Mouse (Mus musculus): ENCODE measurements around the gene A830005F24Rik. TPM values are rescaled to one million over a fixed set of nuclear protein-coding genes. Genes with fewer than 3 reads are reported as not detected.
"Not testable (repeated sequence)": the region's sequence is repeated elsewhere in the genome, so short reads cannot be mapped to it uniquely, and the experiment has no call there.

A830005F24Rik gene
- polyA plus RNA-seq, 1 experiment, result not detected

DNA sequence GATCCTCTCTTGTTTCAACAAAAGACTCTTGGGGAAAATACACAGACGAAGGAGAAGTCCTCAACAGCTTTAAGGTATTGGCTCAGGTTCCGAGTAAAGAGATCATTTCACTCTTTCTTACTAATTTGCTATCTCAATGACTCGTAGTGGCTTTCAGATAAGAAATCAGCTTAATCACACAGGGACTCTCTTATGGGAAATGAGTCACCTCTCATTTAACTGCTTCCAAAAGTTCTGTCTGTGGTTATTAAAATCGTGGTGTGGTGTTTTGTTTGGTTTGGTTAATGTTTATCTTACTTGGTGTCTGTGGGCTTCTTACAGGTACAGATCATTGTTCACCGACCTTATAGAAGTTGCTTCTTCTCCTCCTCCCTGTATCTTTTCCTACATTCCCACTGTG is 10.9 kb upstream of the A830005F24Rik start:
- WGBS, result 64% methylated on average over 5 of the region's 5 CpGs
- TF ChIP-seq CTCF (IDR thresholded peaks at IDR 0.05; ENCODE audit: insufficient read depth, low read length) (no peak), POLR2A (IDR thresholded peaks at IDR 0.05; ENCODE audit: borderline replicate concordance, extremely low read depth, low read depth, low read length) (no peak)
- DNase-seq, result no peak
- Histone ChIP-seq H3K4me1 (ENCODE audit: control insufficient read depth, insufficient read depth, low read length) (no peaks in the 10 kb centered on the region), H3K4me3 (replicated peaks; ENCODE audit: extremely low read depth, low read depth, low read length) (no peak overlapping the region)

DNA sequence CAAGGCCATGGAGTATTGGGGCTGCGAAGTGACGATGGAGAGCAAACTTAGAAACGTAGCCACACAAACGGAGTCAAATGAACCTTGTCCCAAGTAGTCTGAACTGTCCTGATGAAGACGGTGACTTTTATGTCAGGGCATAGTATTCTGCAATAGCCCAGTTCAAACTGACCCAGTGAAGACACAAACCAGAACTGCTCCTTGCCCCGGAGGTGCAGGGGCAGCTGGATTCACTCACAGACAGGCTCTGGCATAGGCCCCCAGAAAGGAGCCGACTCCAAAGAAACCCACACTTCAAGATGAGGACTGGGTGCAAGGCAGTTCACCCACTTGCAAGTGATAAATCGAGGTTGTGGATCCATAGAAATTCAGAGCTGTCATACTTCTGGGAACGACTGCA is 4.7 kb upstream of the A830005F24Rik start:
- no peak for TF ChIP-seq POLR2A (IDR thresholded peaks at IDR 0.05; ENCODE audit: borderline replicate concordance, extremely low read depth, low read depth, low read length)
- no peak for TF ChIP-seq CTCF (IDR thresholded peaks at IDR 0.05; ENCODE audit: insufficient read depth, low read length)
- 73% methylated on average over 9 of the region's 9 CpGs for WGBS
- Histone ChIP-seq H3K4me1 (ENCODE audit: control insufficient read depth, insufficient read depth, low read length) (peaks cover 4% of the 10 kb centered on the region), H3K4me3 (replicated peaks; ENCODE audit: extremely low read depth, low read depth, low read length) (no peak overlapping the region)
- no peak for DNase-seq

DNA sequence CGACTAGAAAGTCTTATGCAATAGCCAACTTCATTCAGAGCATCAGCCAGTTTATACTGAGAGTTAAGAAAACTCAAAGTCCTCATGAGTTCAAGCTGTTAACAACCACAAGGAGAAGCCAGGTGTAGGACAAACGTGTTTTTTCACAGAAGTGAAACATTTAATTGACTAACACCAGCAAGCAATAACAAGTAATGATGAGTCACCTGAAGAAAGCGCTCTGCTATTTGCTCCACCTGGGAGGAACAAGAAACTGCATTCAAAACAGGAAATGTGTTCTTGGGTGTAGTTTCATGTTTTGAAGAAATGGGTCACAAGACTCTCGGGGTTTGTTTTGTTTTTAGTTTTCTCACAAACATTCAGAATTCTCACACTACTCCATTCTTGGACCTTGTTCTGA is 2.5 kb downstream of the A830005F24Rik start:
- no peak for DNase-seq
- WGBS, result 55% methylated on average over 4 of the region's 4 CpGs
- no peak for TF ChIP-seq POLR2A (IDR thresholded peaks at IDR 0.05; ENCODE audit: borderline replicate concordance, extremely low read depth, low read depth, low read length)

DNA sequence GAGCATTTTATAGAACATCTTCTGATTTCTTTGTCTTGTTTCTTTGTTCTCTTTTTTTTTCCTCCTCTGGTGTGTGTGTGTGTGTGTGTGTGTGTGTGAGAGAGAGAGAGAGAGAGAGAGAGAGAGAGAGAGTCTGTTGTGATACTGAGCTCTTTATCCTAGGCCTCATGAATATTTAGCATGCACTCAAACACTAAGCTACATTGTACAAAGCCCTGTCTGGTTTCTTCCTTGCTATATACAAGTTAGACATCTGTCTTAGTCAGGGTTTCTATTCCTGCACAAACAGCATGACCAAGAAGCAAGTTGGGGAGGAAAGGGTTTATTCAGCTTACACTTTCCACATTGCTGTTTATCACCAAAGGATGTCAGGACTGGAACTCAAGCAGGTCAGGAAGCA is 5.8 kb downstream of the A830005F24Rik start:
- not testable (repeated sequence) for H3K4me3 ChIP-seq (replicated peaks; ENCODE audit: extremely low read depth, low read depth, low read length); DNase-seq; H3K4me1 ChIP-seq (ENCODE audit: control insufficient read depth, insufficient read depth, low read length)

More for the DNA sequence above, 2.5 kb downstream of the A830005F24Rik start:
- Histone ChIP-seq H3K4me3 (replicated peaks; ENCODE audit: extremely low read depth, low read depth, low read length) (no peak overlapping the region), H3K4me1 (ENCODE audit: control insufficient read depth, insufficient read depth, low read length) (peaks cover 4% of the 10 kb centered on the region)

DNA sequence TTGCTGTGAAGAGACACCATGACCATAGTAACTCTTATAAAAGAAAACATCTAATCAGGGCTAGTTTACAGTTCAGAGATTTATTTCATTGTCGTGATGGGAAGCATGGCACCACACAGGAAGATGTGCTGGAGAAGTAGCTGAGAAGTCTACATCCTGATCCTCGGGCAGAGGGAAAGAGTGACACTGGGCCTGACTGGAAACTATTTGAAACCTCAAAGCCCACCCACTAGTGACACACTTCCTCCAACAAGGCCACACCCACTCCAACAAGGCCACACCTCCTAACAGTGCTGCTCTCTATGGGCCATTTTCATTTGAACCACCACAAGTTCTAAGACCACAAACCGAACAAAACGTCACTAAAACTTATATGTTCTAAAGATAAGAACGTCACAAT is 12.4 kb downstream of the A830005F24Rik start:
- no peak for TF ChIP-seq POLR2A (IDR thresholded peaks at IDR 0.05; ENCODE audit: borderline replicate concordance, extremely low read depth, low read depth, low read length)
- no peak for TF ChIP-seq CTCF (IDR thresholded peaks at IDR 0.05; ENCODE audit: insufficient read depth, low read length)
- no peak for DNase-seq
- H3K4me3 ChIP-seq (replicated peaks; ENCODE audit: extremely low read depth, low read depth, low read length), result no peak overlapping the region
- no peaks in the 10 kb centered on the region for H3K4me1 ChIP-seq (ENCODE audit: control insufficient read depth, insufficient read depth, low read length)
- WGBS, result 60% methylated on average over 5 of the region's 5 CpGs

DNA sequence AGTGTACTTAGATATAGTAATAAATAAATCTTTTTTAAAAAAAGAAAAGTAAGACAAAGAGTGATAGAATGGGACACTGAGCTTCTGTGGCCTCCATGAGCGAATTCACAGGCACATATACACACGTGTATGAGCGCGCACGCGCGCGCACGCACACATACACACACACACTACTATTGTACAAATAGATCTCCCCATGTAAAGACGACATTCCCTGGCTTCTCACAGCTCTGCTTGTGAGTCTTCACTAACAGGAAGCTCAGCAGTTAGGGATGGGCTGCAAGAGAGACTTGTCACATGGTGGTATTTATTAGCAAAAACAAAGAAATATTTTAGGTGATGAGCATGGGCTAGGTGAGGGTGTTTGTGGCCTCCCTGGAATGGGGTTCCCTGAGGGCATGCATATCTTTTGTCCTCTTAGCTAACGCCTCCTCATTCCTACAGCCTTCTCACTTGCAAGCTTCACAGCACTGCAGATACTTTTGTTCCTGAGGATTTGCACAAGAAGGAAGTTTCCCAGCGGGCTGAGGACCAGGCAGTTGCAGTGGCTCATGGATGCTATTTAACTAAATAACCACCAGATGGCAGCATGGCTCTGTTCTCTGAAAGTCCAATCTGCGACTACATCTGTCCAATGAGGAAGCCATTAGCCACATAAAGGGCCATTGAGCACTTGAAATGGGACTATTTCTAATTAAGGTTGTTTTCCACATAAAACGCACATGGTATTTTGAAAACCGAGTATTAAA is 14.9 kb downstream of the A830005F24Rik start:
- peak; percentile 34 for DNase-seq
- peak; percentile 72 for TF ChIP-seq CTCF (IDR thresholded peaks at IDR 0.05; ENCODE audit: insufficient read depth, low read length)
- TF ChIP-seq POLR2A (IDR thresholded peaks at IDR 0.05; ENCODE audit: borderline replicate concordance, extremely low read depth, low read depth, low read length), result no peak
- Histone ChIP-seq H3K4me1 (ENCODE audit: control insufficient read depth, insufficient read depth, low read length) (no peaks in the 10 kb centered on the region), H3K4me3 (replicated peaks; ENCODE audit: extremely low read depth, low read depth, low read length) (no peak overlapping the region)
- 54% methylated on average over 15 of the region's 15 CpGs for WGBS

DNA sequence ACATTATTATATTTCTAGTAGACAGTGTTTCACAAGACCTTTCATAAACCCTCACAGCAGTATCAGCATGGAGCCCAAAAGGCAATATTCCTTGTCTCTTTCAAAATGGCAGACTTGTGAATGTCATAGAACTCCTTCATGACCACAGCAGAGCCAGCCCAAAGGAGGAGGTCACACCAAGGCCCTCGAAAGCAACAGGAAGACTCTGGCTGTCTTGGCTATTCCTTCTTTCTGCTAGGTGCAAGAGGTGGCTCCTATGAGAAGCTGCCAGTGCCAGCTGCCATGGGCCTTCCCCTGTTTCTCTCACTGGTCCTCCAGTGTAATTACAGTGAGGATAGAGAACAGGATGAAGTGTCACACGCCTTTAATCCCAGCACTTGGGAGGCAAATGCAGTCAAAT is 15.7 kb downstream of the A830005F24Rik start:
- no peak for DNase-seq
- TF ChIP-seq POLR2A (IDR thresholded peaks at IDR 0.05; ENCODE audit: borderline replicate concordance, extremely low read depth, low read depth, low read length) (no peak), CTCF (IDR thresholded peaks at IDR 0.05; ENCODE audit: insufficient read depth, low read length) (no peak)
- no peaks in the 10 kb centered on the region; the same call in 1 of the 2 replicates for H3K4me1 ChIP-seq (ENCODE audit: control insufficient read depth, insufficient read depth, low read length)
- no peak overlapping the region for H3K4me3 ChIP-seq (replicated peaks; ENCODE audit: extremely low read depth, low read depth, low read length)
- WGBS, result 37% methylated on average over 2 of the region's 2 CpGs

DNA sequence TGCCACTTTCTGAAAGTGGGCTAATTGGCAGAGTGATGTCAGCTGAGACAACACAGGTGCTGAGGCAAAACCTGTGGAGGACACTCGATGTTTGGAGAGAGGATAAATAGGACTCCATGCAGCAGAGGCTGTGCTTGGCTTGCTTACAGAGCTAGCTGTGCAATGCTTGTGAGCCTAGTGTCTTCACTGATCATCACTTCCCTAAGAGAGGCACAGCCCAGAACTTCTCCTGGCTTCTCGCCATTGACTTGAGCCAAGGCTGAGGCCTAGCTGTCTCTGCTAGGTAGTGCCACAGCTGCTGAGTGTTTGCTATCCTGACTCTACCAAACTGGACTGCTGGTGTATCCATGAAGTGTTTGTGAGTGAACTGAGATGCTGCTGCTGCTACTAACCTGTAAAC is 17.3 kb downstream of the A830005F24Rik start:
- no peaks in the 10 kb centered on the region; the same call in 1 of the 2 replicates for H3K4me1 ChIP-seq (ENCODE audit: control insufficient read depth, insufficient read depth, low read length)
- H3K4me3 ChIP-seq (replicated peaks; ENCODE audit: extremely low read depth, low read depth, low read length), result no peak overlapping the region
- 37% methylated on average over 2 of the region's 2 CpGs for WGBS
- DNase-seq, result no peak
- TF ChIP-seq POLR2A (IDR thresholded peaks at IDR 0.05; ENCODE audit: borderline replicate concordance, extremely low read depth, low read depth, low read length) (no peak), CTCF (IDR thresholded peaks at IDR 0.05; ENCODE audit: insufficient read depth, low read length) (no peak)

DNA sequence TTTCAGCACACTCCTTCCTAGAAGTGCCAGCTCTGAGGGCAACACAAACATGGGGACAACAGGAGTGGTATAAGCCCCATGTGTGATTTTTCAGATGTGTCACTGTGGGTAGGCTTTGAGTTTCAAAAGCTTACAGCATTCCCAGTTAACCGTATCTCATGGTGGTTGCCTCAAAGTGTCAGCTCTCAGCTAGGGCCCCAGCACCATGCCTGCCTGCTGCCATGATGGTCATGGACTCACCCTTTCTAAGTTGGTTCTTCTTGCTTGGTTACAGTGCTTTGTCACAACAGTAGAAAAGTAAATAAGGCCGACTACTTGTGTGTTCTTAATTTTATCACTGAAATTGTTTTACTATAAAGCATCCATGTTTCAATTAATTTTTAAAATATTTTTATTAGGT is 18.1 kb downstream of the A830005F24Rik start:
- WGBS, result 58% methylated on average over 2 of the region's 2 CpGs
- no peak overlapping the region for H3K4me3 ChIP-seq (replicated peaks; ENCODE audit: extremely low read depth, low read depth, low read length)
- no peak for DNase-seq
- H3K4me1 ChIP-seq (ENCODE audit: control insufficient read depth, insufficient read depth, low read length), result no peaks in the 10 kb centered on the region; the same call in 1 of the 2 replicates
- no peak for TF ChIP-seq CTCF (IDR thresholded peaks at IDR 0.05; ENCODE audit: insufficient read depth, low read length)
- no peak for TF ChIP-seq POLR2A (IDR thresholded peaks at IDR 0.05; ENCODE audit: borderline replicate concordance, extremely low read depth, low read depth, low read length)

DNA sequence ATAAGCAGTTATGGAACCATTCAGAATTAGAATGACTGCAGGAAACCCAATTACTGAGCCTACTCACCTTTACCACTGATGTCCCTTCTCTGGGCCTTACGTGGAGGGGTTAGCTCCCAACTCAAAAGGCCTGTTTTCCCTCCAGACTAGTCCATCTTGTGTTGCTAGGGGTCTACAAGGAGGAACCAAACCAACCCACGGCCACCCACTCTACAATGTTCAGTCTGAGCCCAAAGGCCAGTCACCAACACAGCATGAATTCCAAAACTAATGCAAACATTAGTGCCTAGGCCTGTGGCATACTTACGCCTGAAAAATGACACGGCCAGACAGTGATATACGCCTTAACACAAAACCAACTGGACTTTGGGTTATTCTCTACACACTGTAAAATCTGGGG is 20.1 kb downstream of the A830005F24Rik start:
- DNase-seq, result no peak
- Histone ChIP-seq H3K4me1 (ENCODE audit: control insufficient read depth, insufficient read depth, low read length) (no peaks in the 10 kb centered on the region; the same call in none of the 2 replicates), H3K4me3 (replicated peaks; ENCODE audit: extremely low read depth, low read depth, low read length) (no peak overlapping the region)
- WGBS, result 90% methylated on average over 5 of the region's 5 CpGs
- TF ChIP-seq CTCF (IDR thresholded peaks at IDR 0.05; ENCODE audit: insufficient read depth, low read length), result no peak
- no peak for TF ChIP-seq POLR2A (IDR thresholded peaks at IDR 0.05; ENCODE audit: borderline replicate concordance, extremely low read depth, low read depth, low read length)
